Mouse (Mus musculus) megakaryocyte, embryonic 14.5 days (primary cell): Measurements from ENCODE around the gene Sumo2.

Experiments
- FLI1 ChIP-seq: IDR thresholded peaks from 2 replicates; pipeline ENCODE4 v1.6.1; 2012; ENCODE audit warnings: low read length, inconsistent platforms, mixed read lengths
- GATA1 ChIP-seq: IDR thresholded peaks from 3 replicates; pipeline ENCODE4 v1.6.1; 2012; ENCODE audit warnings: mixed read lengths, low read length, inconsistent platforms, borderline replicate concordance

GRCm38 (mm10) chr11:115491356-115492083, 44.6 kb downstream of the Sumo2 start, which contains the start of gene Nt5c:
- TF ChIP-seq GATA1 (no peak), FLI1 (no peak)
